ENCODE assay signal across 40 mouse cellular contexts in the genomic region with DNA sequence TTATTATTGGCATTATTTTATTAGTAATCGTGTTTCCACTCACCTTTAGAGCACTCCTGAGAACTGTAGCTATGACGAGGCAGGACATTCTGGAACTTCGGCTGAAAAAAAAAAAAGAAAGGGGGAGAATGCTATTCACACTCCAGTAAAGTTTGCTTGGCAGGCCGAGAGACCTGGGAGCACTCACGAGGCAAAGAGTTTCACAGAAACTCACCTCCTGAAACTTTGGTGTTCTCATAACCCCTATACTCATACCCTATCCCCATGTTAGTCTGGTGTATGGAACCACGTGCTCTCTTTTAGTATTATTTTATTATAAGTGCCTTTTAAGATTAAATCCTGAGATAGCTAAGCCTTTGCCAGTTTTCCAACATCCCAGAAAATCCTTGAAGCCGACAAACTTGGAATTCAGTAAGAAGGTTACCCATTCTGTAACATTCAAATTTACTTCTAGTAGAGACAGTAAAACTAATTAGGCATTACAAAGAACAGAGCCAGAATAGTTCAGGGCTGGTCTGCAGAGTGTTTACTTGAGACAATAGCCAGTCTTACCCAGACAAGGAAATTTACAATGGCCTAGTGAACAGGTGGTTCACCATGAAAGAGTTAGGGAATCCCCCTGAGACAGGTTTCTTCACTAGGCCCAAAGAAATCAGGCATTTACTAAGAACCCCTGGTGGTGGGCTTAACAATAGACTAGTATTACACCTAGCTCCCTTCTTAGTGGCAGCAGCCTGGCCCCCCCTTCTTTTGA. TPM values are rescaled to one million over a fixed set of nuclear protein-coding genes. Genes with fewer than 3 reads are reported as not detected.
"Had no signal": no experiment of that assay in that cellular context is flagged by ENCODE, and none has a peak within 500 bp of the region (broad histone marks: within the 10 kb centered on the region; RNA-seq: fewer than 3 reads in every experiment).

No protein-coding gene starts in this region.

RNA-seq across cellular contexts. Expression of a gene that starts 19.1 kb away (rescaled TPM):
- total RNA-seq: left cerebral cortex, postnatal 10 days; left cerebral cortex, postnatal 14 days; left cerebral cortex, postnatal 25 days; left cerebral cortex, postnatal 36 days; left cerebral cortex, postnatal 4 days; liver, adult 2 months; megakaryocyte progenitor cell, adult 5-6 weeks; megakaryocyte, adult 5-6 weeks; megakaryocyte-erythroid progenitor cell, adult 5-6 weeks; midbrain, postnatal 0 days; monocyte, adult 5-6 weeks had no signal
- polyA plus RNA-seq: limb, embryonic 10.5 days; limb, embryonic 11.5 days; limb, embryonic 12.5 days; limb, embryonic 13.5 days; limb, embryonic 14.5 days; limb, embryonic 15.5 days; liver, adult 2 months; liver, embryonic 11.5 days; liver, embryonic 12.5 days; liver, embryonic 13.5 days; liver, embryonic 14.5 days; liver, embryonic 15.5 days; liver, embryonic 16.5 days; liver, postnatal 0 days; lung, adult 2 months; lung, embryonic 14.5 days; lung, embryonic 15.5 days; lung, embryonic 16.5 days; lung, postnatal 0 days; macrophage; midbrain, embryonic 10.5 days; midbrain, embryonic 11.5 days; midbrain, embryonic 12.5 days; midbrain, embryonic 13.5 days; midbrain, embryonic 14.5 days; midbrain, embryonic 15.5 days; midbrain, embryonic 16.5 days; midbrain, postnatal 0 days; myocyte; neural tube, embryonic 11.5 days; neural tube, embryonic 12.5 days had no signal

RNA-seq across cellular contexts. Expression of a gene that starts 45.0 kb away (rescaled TPM):
- total RNA-seq: left cerebral cortex, postnatal 10 days; left cerebral cortex, postnatal 14 days; left cerebral cortex, postnatal 25 days; left cerebral cortex, postnatal 36 days; left cerebral cortex, postnatal 4 days; liver, adult 2 months; megakaryocyte progenitor cell, adult 5-6 weeks; megakaryocyte, adult 5-6 weeks; megakaryocyte-erythroid progenitor cell, adult 5-6 weeks; monocyte, adult 5-6 weeks had no signal
- polyA plus RNA-seq: limb, embryonic 10.5 days; limb, embryonic 11.5 days; limb, embryonic 12.5 days; limb, embryonic 13.5 days; liver, adult 2 months; liver, embryonic 11.5 days; liver, embryonic 12.5 days; liver, embryonic 13.5 days; liver, embryonic 14.5 days; liver, embryonic 15.5 days; liver, embryonic 16.5 days; liver, postnatal 0 days; lung, embryonic 14.5 days; lung, embryonic 15.5 days; lung, embryonic 16.5 days; lung, postnatal 0 days; macrophage; midbrain, embryonic 10.5 days; midbrain, embryonic 11.5 days; midbrain, embryonic 12.5 days; midbrain, embryonic 13.5 days; midbrain, embryonic 14.5 days; midbrain, embryonic 15.5 days; midbrain, embryonic 16.5 days; midbrain, postnatal 0 days; myocyte; neural tube, embryonic 11.5 days; neural tube, embryonic 12.5 days had no signal
